15 mouse cellular contexts compared by ENCODE assay signal in genomic region chr17:83933743-83934142, GRCm38 (mm10).
DNase-seq lines count a peak whose midpoint lies in the region; ATAC-seq and TF ChIP-seq lines count a peak whose summit lies in the region.
"Had no signal": no experiment of that assay in that cellular context is flagged by ENCODE, and none has a peak within 500 bp of the region (broad histone marks: within the 10 kb centered on the region; RNA-seq: fewer than 3 reads in every experiment).

No protein-coding gene starts in this region.

- no peaks in the 10 kb centered on the region for H3K27me3 ChIP-seq in myocyte (ENCODE audit: control insufficient read depth, insufficient read depth, insufficient read length)
- H3K27me3 ChIP-seq: liver, embryonic 12.5 days; lung, embryonic 15.5 days had no signal

- no peak overlapping the region for H3K4me2 ChIP-seq in myocyte (ENCODE audit: low read depth)
- H3K4me2 ChIP-seq: forebrain, embryonic 12.5 days; hindbrain, embryonic 14.5 days; liver, embryonic 12.5 days; lung, embryonic 15.5 days had no signal

- DNase-seq in left cerebral cortex, adult 2 months (ENCODE audit: extremely low spot score in 1 of 2, low spot score in 2 of 2), result no peak
- DNase-seq in left cerebral cortex, postnatal 25 days (ENCODE audit: low spot score in 2 of 2), result no peak
- peak; percentile 56 for DNase-seq in brain, adult 2 months (ENCODE audit: low read depth, low spot score)
- peak; percentile 61 for DNase-seq in fibroblast of lung, adult 2 months (ENCODE audit: low read depth)
- no peak for DNase-seq in cerebellum, adult 11-12 months
- DNase-seq: cerebellum, adult 18-20 months; kidney, adult 18-20 months; midbrain, embryonic 14.5 days; right cerebral cortex, postnatal 4 days had no signal

- intact Hi-C loops in left cerebral cortex, adult 2 months (cut with DNase I), result no loop called here
- intact Hi-C loops in left cerebral cortex, postnatal 25 days (cut with DNase I), result no loop called here

- H3K27ac ChIP-seq in left cerebral cortex, adult 2 months, result no peak overlapping the region
- H3K27ac ChIP-seq: forebrain, embryonic 12.5 days; hindbrain, embryonic 14.5 days; liver, embryonic 12.5 days; lung, embryonic 15.5 days had no signal

- no peaks in the 10 kb centered on the region for H3K79me2 ChIP-seq in myocyte (ENCODE audit: control insufficient read depth, insufficient read depth)

- H3K36me3 ChIP-seq in myocyte (ENCODE audit: control insufficient read depth, insufficient read depth), result no peaks in the 10 kb centered on the region
- H3K36me3 ChIP-seq: forebrain, embryonic 12.5 days; liver, embryonic 12.5 days; lung, embryonic 15.5 days had no signal

- no peak overlapping the region for H3K4me3 ChIP-seq in left cerebral cortex, adult 2 months
- H3K4me3 ChIP-seq in myocyte, result no peak overlapping the region
- H3K4me3 ChIP-seq: forebrain, embryonic 12.5 days; liver, embryonic 12.5 days; lung, embryonic 15.5 days had no signal

- H3ac ChIP-seq in myocyte (ENCODE audit: control insufficient read depth, insufficient read length), result no peak overlapping the region

- ATAC-seq in megakaryocyte-erythroid progenitor cell, adult 5-6 weeks (replicated peaks; ENCODE audit: low FRiP score, low TSS enrichment, poor library complexity, severe bottlenecking), result no peak
- ATAC-seq: liver, embryonic 12.5 days had no signal

- TF ChIP-seq POLR2A in myocyte (IDR thresholded peaks at IDR 0.05; ENCODE audit: insufficient read length, low read depth), result no peak

- TF ChIP-seq CTCF in left cerebral cortex, adult 2 months (IDR thresholded peaks at IDR 0.05), result peak; percentile 8; the same call in 1 of the 2 replicates

TF ChIP-seq in myocyte, 11 proteins besides CTCF, POLR2A, EP300 and RAD21:
- TF ChIP-seq MYOD1 (IDR thresholded peaks at IDR 0.05; ENCODE audit: control insufficient read depth in 1 of 3, insufficient read length in 2 of 3, low read depth in 2 of 3) (peak in 2 of 3 experiments; percentile 24 to 54), MAX (IDR thresholded peaks at IDR 0.05; ENCODE audit: low read depth) (no peak)

Comparison
In these comparisons a context has a peak if more than half of its experiments do, and no peak if none do; other contexts are left out.
1. DNase-seq: peak in brain, adult 2 months (single experiment) and fibroblast of lung, adult 2 months (single experiment); none in left cerebral cortex, adult 2 months (0 of 2), left cerebral cortex, postnatal 25 days (0 of 2) and cerebellum, adult 11-12 months (single experiment).